In the genomic region with DNA sequence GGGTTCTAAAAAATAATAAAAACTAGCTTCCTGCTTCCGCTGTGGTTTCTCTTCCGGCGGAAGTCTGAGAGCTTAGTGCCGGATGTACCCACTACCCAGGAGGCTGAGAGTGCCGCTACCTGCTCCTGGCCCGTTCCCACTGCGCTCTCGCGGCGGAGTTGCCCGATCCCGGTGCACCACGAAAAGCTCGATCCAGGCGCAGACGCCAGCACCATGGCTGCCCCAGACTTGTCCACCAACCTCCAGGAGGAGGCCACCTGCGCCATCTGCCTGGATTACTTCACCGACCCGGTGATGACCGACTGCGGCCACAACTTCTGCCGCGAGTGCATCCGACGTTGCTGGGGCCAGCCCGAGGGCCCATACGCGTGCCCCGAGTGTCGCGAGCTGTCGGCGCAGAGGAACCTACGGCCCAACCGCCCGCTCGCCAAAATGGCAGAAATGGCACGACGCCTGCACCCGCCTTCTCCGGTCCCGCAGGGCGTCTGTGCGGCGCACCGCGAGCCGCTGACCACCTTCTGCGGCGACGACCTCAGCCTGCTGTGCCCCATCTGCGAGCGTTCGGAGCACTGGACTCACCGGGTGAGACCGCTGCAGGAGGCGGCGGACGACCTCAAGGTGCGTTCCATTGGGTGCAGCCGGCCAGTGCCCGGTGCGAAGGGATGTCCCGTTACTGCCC, we compare ENCODE assay signal across 8 mouse cellular contexts. TPM values are rescaled to one million over a fixed set of nuclear protein-coding genes. Genes with fewer than 3 reads are reported as not detected.
A peak's percentile ranks its signal among the peaks of the same experiment; 100 is the strongest.
DNase-seq lines count a peak whose midpoint lies in the region; ATAC-seq and TF ChIP-seq lines count a peak whose summit lies in the region.

Gene Trim11, plus strand, starts transcription at position 67 of the 679 bp plus-strand sequence.

- peaks cover 11% of the 10 kb centered on the region for H3K4me1 ChIP-seq in intestine, postnatal 0 days (replicated peaks; ENCODE audit: control insufficient read depth, insufficient read depth, low read length)
- H3K4me1 ChIP-seq in limb, embryonic 13.5 days = peaks cover 42% of the 10 kb centered on the region
- peaks cover 22% of the 10 kb centered on the region for H3K4me1 ChIP-seq in midbrain, embryonic 14.5 days (ENCODE audit: control insufficient read depth, insufficient read depth, low read length)

- H3K9me3 ChIP-seq in intestine, postnatal 0 days (ENCODE audit: control insufficient read depth) = no peaks in the 10 kb centered on the region
- H3K9me3 ChIP-seq in limb, embryonic 13.5 days = no peaks in the 10 kb centered on the region
- H3K9me3 ChIP-seq in midbrain, embryonic 14.5 days (ENCODE audit: control insufficient read depth, low read length) = no peaks in the 10 kb centered on the region

- DNase-seq in right cerebral cortex, adult 18-20 months = peak; percentile 78
- DNase-seq in right cerebral cortex, postnatal 36 days (ENCODE audit: low spot score in 2 of 2) = no peak
- DNase-seq in heart, adult 11 months = peak; percentile 97
- DNase-seq in midbrain, embryonic 14.5 days = peak; percentile 88
- DNase-seq in spleen, postnatal 14 days (ENCODE audit: low spot score in 2 of 2) = peak; percentile 38 to 50

- peaks cover 21% of the 10 kb centered on the region for H3K36me3 ChIP-seq in intestine, postnatal 0 days (ENCODE audit: control insufficient read depth, insufficient read depth)
- peaks cover 28% of the 10 kb centered on the region for H3K36me3 ChIP-seq in limb, embryonic 13.5 days
- peaks cover 14% of the 10 kb centered on the region for H3K36me3 ChIP-seq in midbrain, embryonic 14.5 days (ENCODE audit: control insufficient read depth, insufficient read depth, low read length)

- peak; percentile 41 for ATAC-seq in common myeloid progenitor, adult 5-6 weeks (replicated peaks; ENCODE audit: low read depth, poor library complexity, severe bottlenecking)
- ATAC-seq in intestine, postnatal 0 days = peak; percentile 48
- ATAC-seq in limb, embryonic 13.5 days (ENCODE audit: low FRiP score, low read depth) = peak; percentile 75
- ATAC-seq in midbrain, embryonic 14.5 days (ENCODE audit: low FRiP score, low TSS enrichment) = peak; percentile 68; the same call in 1 of the 2 replicates

- H3K27ac ChIP-seq in intestine, postnatal 0 days (ENCODE audit: low read depth, low read length) = peak within 1 kb of the TSS; percentile 70
- H3K27ac ChIP-seq in limb, embryonic 13.5 days = peak within 1 kb of the TSS; percentile 81
- peak within 1 kb of the TSS; percentile 62 for H3K27ac ChIP-seq in midbrain, embryonic 14.5 days (replicated peaks; ENCODE audit: low read depth, low read length)

- 0 out of 2 replicates have a peak, but pooled peaks have one; percentile 11 for TF ChIP-seq CTCF in intestine, postnatal 0 days (IDR thresholded peaks at IDR 0.05; ENCODE audit: low read depth)

- under 1% methylated on average over 64 of the region's 64 CpGs for WGBS in intestine, postnatal 0 days
- WGBS in limb, embryonic 13.5 days = under 1% methylated on average over 64 of the region's 64 CpGs
- WGBS in midbrain, embryonic 14.5 days = under 1% methylated on average over 64 of the region's 64 CpGs

- peak within 1 kb of the TSS; percentile 85 for H3K9ac ChIP-seq in intestine, postnatal 0 days (ENCODE audit: low read depth, low read length)
- peak within 1 kb of the TSS; percentile 95 for H3K9ac ChIP-seq in limb, embryonic 13.5 days
- peak within 1 kb of the TSS; percentile 88 for H3K9ac ChIP-seq in midbrain, embryonic 14.5 days (replicated peaks; ENCODE audit: low read length)

- peak within 1 kb of the TSS; percentile 98 for H3K4me3 ChIP-seq in intestine, postnatal 0 days (ENCODE audit: low read depth, low read length)
- H3K4me3 ChIP-seq in limb, embryonic 13.5 days = peak within 1 kb of the TSS; percentile 97
- peak within 1 kb of the TSS; percentile 92 for H3K4me3 ChIP-seq in midbrain, embryonic 14.5 days (replicated peaks; ENCODE audit: low read depth, low read length)

- peak within 1 kb of the TSS; percentile 92 for H3K4me2 ChIP-seq in intestine, postnatal 0 days (replicated peaks; ENCODE audit: low read depth)
- H3K4me2 ChIP-seq in limb, embryonic 13.5 days (replicated peaks) = peak within 1 kb of the TSS; percentile 100
- H3K4me2 ChIP-seq in midbrain, embryonic 14.5 days (ENCODE audit: low read length) = peak within 1 kb of the TSS; percentile 99

- no peaks in the 10 kb centered on the region for H3K27me3 ChIP-seq in intestine, postnatal 0 days (replicated peaks; ENCODE audit: control insufficient read depth, insufficient read depth, low read length)
- H3K27me3 ChIP-seq in limb, embryonic 13.5 days = no peaks in the 10 kb centered on the region
- H3K27me3 ChIP-seq in midbrain, embryonic 14.5 days (ENCODE audit: control insufficient read depth, insufficient read depth, low read length) = no peaks in the 10 kb centered on the region

RNA-seq across cellular contexts. Expression of gene Trim11, which starts in this region (rescaled TPM):
- total RNA-seq in common myeloid progenitor, adult 5-6 weeks (2017) = 14.8 and 16.9 TPM in 2 replicates
- polyA plus RNA-seq in intestine, postnatal 0 days (2015; fragmentation: Nextera tagmentation; extraction: Ambion mirVana) = 8.9 and 9.7 TPM in 2 replicates
- polyA plus RNA-seq in limb, embryonic 13.5 days (2015; fragmentation: Nextera tagmentation; extraction: Ambion mirVana) = 23.8 and 24.0 TPM in 2 replicates
- polyA plus RNA-seq in midbrain, embryonic 14.5 days (2014; fragmentation: Nextera tagmentation; extraction: Ambion mirVana) = 18.6 and 20.8 TPM in 2 replicates

Comparison
In these comparisons a context has a peak if more than half of its experiments do, and no peak if none do; other contexts are left out.
1. DNase-seq: peak in right cerebral cortex, adult 18-20 months (single experiment), heart, adult 11 months (single experiment), midbrain, embryonic 14.5 days (single experiment) and spleen, postnatal 14 days (2 of 2); none in right cerebral cortex, postnatal 36 days (0 of 2).
2. Peak in every context shown above with its lines, with median percentiles within 50 percentile points of each other: ATAC-seq, H3K27ac ChIP-seq, H3K4me2 ChIP-seq, H3K4me3 ChIP-seq and H3K9ac ChIP-seq.